Mouse (Mus musculus) gastrocnemius, adult 2 months (tissue): ENCODE measurements around the gene Tmem107. TPM values are rescaled to one million over a fixed set of nuclear protein-coding genes. Genes with fewer than 3 reads are reported as not detected.

ENCODE experiments used
- DNase-seq: peaks from one replicate; pipeline ENCODE4 v3.0.0; 2022
- H3K27ac ChIP-seq: fragments of 200-600 bp; 2 replicates; pipeline ENCODE4 v1.8.1; 2022; ENCODE audit warnings: mild to moderate bottlenecking
- H3K4me3 ChIP-seq: fragments of 200-600 bp; 2 replicates; pipeline ENCODE4 v1.8.1; 2022; ENCODE audit warnings: mild to moderate bottlenecking, moderate library complexity
- CTCF ChIP-seq: fragments of 200-600 bp; IDR thresholded peaks from 2 replicates; pipeline ENCODE4 v1.8.1; 2022; ENCODE audit warnings: antibody characterized with exemption, mild to moderate bottlenecking, moderate library complexity
- intact Hi-C: fragments of 180-260 bp; cut with DNase I; formaldehyde crosslinking; loops from one replicate; pipeline ENCODE4 v1.15.1; 2025
- total RNA-seq, 2 experiments: library from RNA; stranded (reverse); gene quantifications; 2 replicates each; pipeline ENCODE4 v1.2.3; 2021

The Tmem107 gene
- total RNA-seq, 2 experiments from 2014 or later, result 3.9 to 5.7 TPM

GRCm38 (mm10) chr11:69061255-69061912, 9.2 kb upstream of the Tmem107 start:
- intact Hi-C loops, result loop anchor here (10.0 kb wide), 2 partner anchors 183 to 353 kb away; partner anchors contain the start of gene Kdm6b
- no peak for TF ChIP-seq CTCF
- Histone ChIP-seq H3K4me3 (peak overlapping the region; percentile 99), H3K27ac (peak overlapping the region; percentile 97)
- DNase-seq, result no peak

GRCm38 (mm10) chr11:69062194-69062760, 8.3 kb upstream of the Tmem107 start:
- peak overlapping the region; percentile 99 for H3K4me3 ChIP-seq

GRCm38 (mm10) chr11:69062761-69063224, 7.8 kb upstream of the Tmem107 start:
- peak; percentile 93 for DNase-seq
- intact Hi-C loops, result loop anchor here (1.0 to 10.0 kb wide), 5 partner anchors 21 to 352 kb away; partner anchors contain the start of gene Kdm6b
- no peak for TF ChIP-seq CTCF
- peak overlapping the region; percentile 99 for H3K4me3 ChIP-seq
- peak overlapping the region; percentile 92 for H3K27ac ChIP-seq

More at GRCm38 (mm10) chr11:69062194-69062760, 8.3 kb upstream of the Tmem107 start:
- peak overlapping the region; percentile 92 for H3K27ac ChIP-seq
- peak; percentile 74 for DNase-seq
- intact Hi-C loops, result loop anchor here (1.0 to 10.0 kb wide), 4 partner anchors 25 to 353 kb away; partner anchors contain the start of gene Kdm6b
- TF ChIP-seq CTCF, result no peak

- Histone ChIP-seq H3K27ac (peak overlapping the region; percentile 92), H3K4me3 (peak overlapping the region; percentile 99)
- no peak for TF ChIP-seq CTCF
- intact Hi-C loops, result loop anchor here (1.0 to 10.0 kb wide), 3 partner anchors 22 to 351 kb away; partner anchors contain the start of gene Kdm6b
- DNase-seq, result peak; percentile 85
Observed at GRCm38 (mm10) chr11:69063413-69064201, 7.0 kb upstream of the Tmem107 start.

- intact Hi-C loops, result loop anchor here (10.0 kb wide), 2 partner anchors 180 to 350 kb away; partner anchors contain the start of gene Kdm6b
- Histone ChIP-seq H3K4me3 (peak overlapping the region; percentile 99), H3K27ac (peak overlapping the region; percentile 92)
- no peak for DNase-seq
- no peak for TF ChIP-seq CTCF
Observed at GRCm38 (mm10) chr11:69064259-69065133, 6.1 kb upstream of the Tmem107 start.

GRCm38 (mm10) chr11:69065394-69065925, 5.1 kb upstream of the Tmem107 start:
- TF ChIP-seq CTCF, result no peak
- no peak overlapping the region for H3K4me3 ChIP-seq
- no peak for DNase-seq
- intact Hi-C loops, result loop anchor here (10.0 kb wide), 2 partner anchors 179 to 349 kb away; partner anchors contain the start of gene Kdm6b
- peak overlapping the region; percentile 84; the same call in 1 of the 2 replicates for H3K27ac ChIP-seq

GRCm38 (mm10) chr11:69066163-69066861, 4.3 kb upstream of the Tmem107 start:
- H3K27ac ChIP-seq, result peak overlapping the region; percentile 84
- intact Hi-C loops, result loop anchor here (1.0 to 10.0 kb wide), 3 partner anchors 57 to 348 kb away; partner anchors contain the start of gene Kdm6b
- DNase-seq, result peak; percentile 73
- TF ChIP-seq CTCF, result no peak
- peak overlapping the region; percentile 61 for H3K4me3 ChIP-seq

GRCm38 (mm10) chr11:69066956-69067355, 3.6 kb upstream of the Tmem107 start:
- H3K4me3 ChIP-seq, result peak overlapping the region; percentile 61

GRCm38 (mm10) chr11:69067601-69068000, 3.0 kb upstream of the Tmem107 start:
- Histone ChIP-seq H3K27ac (peak overlapping the region; percentile 84), H3K4me3 (no peak overlapping the region)
- intact Hi-C loops, result loop anchor here (10.0 kb wide), 2 partner anchors 177 to 347 kb away; partner anchors contain the start of gene Kdm6b
- DNase-seq, result no peak
- TF ChIP-seq CTCF, result no peak

More at GRCm38 (mm10) chr11:69066956-69067355, 3.6 kb upstream of the Tmem107 start:
- DNase-seq, result peak; percentile 90
- intact Hi-C loops, result loop anchor here (1.0 to 10.0 kb wide), 3 partner anchors 56 to 348 kb away; partner anchors contain the start of gene Kdm6b
- peak overlapping the region; percentile 84 for H3K27ac ChIP-seq
- TF ChIP-seq CTCF, result peak; percentile 95

GRCm38 (mm10) chr11:69070093-69070492, 513 bp upstream of the Tmem107 start:
- Histone ChIP-seq H3K27ac (peak overlapping the region; percentile 93), H3K4me3 (peak overlapping the region; percentile 82)
- TF ChIP-seq CTCF, result no peak
- intact Hi-C loops, result no loop called here
- DNase-seq, result no peak
